Mouse (Mus musculus) heart, embryonic 13.5 days (tissue): ENCODE measurements around the gene Pla2g12b. TPM values are rescaled to one million over a fixed set of nuclear protein-coding genes. Genes with fewer than 3 reads are reported as not detected.
"Not testable (repeated sequence)": the region's sequence is repeated elsewhere in the genome, so short reads cannot be mapped to it uniquely, and the experiment has no call there.

ENCODE experiments used
- ATAC-seq: fragments of 200-750 bp; cut with Nextera tagmentation; 2 replicates; pipeline ENCODE4 v1.8.0; 2017; ENCODE audit warnings: moderate TSS enrichment; ENCODE audit not compliant: insufficient number of reproducible peaks, low FRiP score, low TSS enrichment; ENCODE audit errors: extremely low read depth
- H3K27ac ChIP-seq: fragments of 300-500 bp; sonication (generic); replicated peaks from 2 replicates; pipeline ENCODE4 v1.5.1; 2015; ENCODE audit warnings: moderate library complexity, mild to moderate bottlenecking, inconsistent platforms
- H3K27me3 ChIP-seq: fragments of 300-500 bp; sonication (generic); replicated peaks from 2 replicates; pipeline ENCODE4 v1.6.1; 2015; ENCODE audit warnings: mild to moderate bottlenecking, inconsistent platforms
- H3K36me3 ChIP-seq: fragments of 300-500 bp; sonication (generic); 2 replicates; pipeline ENCODE4 v1.6.1; 2015; ENCODE audit warnings: mild to moderate bottlenecking, inconsistent platforms
- H3K4me1 ChIP-seq: fragments of 300-500 bp; sonication (generic); 2 replicates; pipeline ENCODE4 v1.6.1; 2015; ENCODE audit warnings: inconsistent platforms
- H3K4me2 ChIP-seq: fragments of 300-500 bp; sonication (generic); 2 replicates; pipeline ENCODE4 v1.6.1; 2015; ENCODE audit warnings: inconsistent platforms, mild to moderate bottlenecking, moderate library complexity
- H3K4me3 ChIP-seq: fragments of 300-500 bp; sonication (generic); 2 replicates; pipeline ENCODE4 v1.5.1; 2015; ENCODE audit warnings: moderate library complexity, mild to moderate bottlenecking, inconsistent platforms
- H3K9ac ChIP-seq: fragments of 300-500 bp; sonication (generic); 2 replicates; pipeline ENCODE4 v1.6.1; 2015; ENCODE audit warnings: inconsistent platforms, mild to moderate bottlenecking, moderate library complexity
- H3K9me3 ChIP-seq: fragments of 300-500 bp; sonication (generic); 2 replicates; pipeline ENCODE4 v1.6.1; 2016; ENCODE audit warnings: inconsistent platforms
- WGBS: fragments of 180-500 bp; shearing (Covaris S2); methylation state at CpG from one replicate; pipeline ENCODE4 v1.1.7; 2015; ENCODE audit warnings: mixed read lengths; 5-methylcytosine and 5-hydroxymethylcytosine counted together
- polyA plus RNA-seq: library from polyadenylated mRNA; unstranded; fragments of >200 nt; fragmentation: Nextera tagmentation; extraction: Ambion mirVana; gene quantifications from 2 replicates; pipeline ENCODE4 v1.2.1, GENCODE M21; 2015

Gene Pla2g12b
- polyA plus RNA-seq, 1 experiment from 2014 or later = 1.1 TPM

- Histone ChIP-seq H3K9ac (no peak overlapping the region), H3K4me3 (no peak overlapping the region), H3K9me3 (no peaks in the 10 kb centered on the region), H3K27ac (no peak overlapping the region), H3K4me2 (no peak overlapping the region), H3K36me3 (peaks cover 24% of the 10 kb centered on the region), H3K4me1 (peaks cover 13% of the 10 kb centered on the region), H3K27me3 (no peaks in the 10 kb centered on the region)
- WGBS = 88% methylated on average over 10 of the region's 10 CpGs
- ATAC-seq = no peak
Measured at GRCm38 (mm10) chr10:59377906-59378305, 25.6 kb upstream of the Pla2g12b start.

GRCm38 (mm10) chr10:59378728-59379127, 24.7 kb upstream of the Pla2g12b start:
- Histone ChIP-seq H3K27me3 (no peaks in the 10 kb centered on the region), H3K4me2 (no peak overlapping the region), H3K9ac (no peak overlapping the region), H3K9me3 (no peaks in the 10 kb centered on the region), H3K4me3 (no peak overlapping the region), H3K36me3 (peaks cover 17% of the 10 kb centered on the region), H3K27ac (no peak overlapping the region), H3K4me1 (peaks cover 13% of the 10 kb centered on the region)
- no peak for ATAC-seq
- 93% methylated on average over 4 of the region's 4 CpGs for WGBS

GRCm38 (mm10) chr10:59379927-59380326, 23.5 kb upstream of the Pla2g12b start:
- H3K4me1 ChIP-seq = peaks cover 13% of the 10 kb centered on the region
- no peak overlapping the region for H3K4me3 ChIP-seq
- WGBS = 9% methylated on average over 3 of the region's 3 CpGs
- ATAC-seq = no peak
- H3K36me3 ChIP-seq = peaks cover 5% of the 10 kb centered on the region
- no peak overlapping the region for H3K9ac ChIP-seq
- no peaks in the 10 kb centered on the region for H3K27me3 ChIP-seq
- H3K4me2 ChIP-seq = no peak overlapping the region
- H3K27ac ChIP-seq = peak overlapping the region; percentile 44; the same call in 1 of the 2 replicates
- H3K9me3 ChIP-seq = no peaks in the 10 kb centered on the region

GRCm38 (mm10) chr10:59380411-59380821, 23.0 kb upstream of the Pla2g12b start:
- Histone ChIP-seq H3K27me3 (no peaks in the 10 kb centered on the region), H3K4me1 (peaks cover 13% of the 10 kb centered on the region), H3K36me3 (peaks cover 4% of the 10 kb centered on the region; the same call in 1 of the 2 replicates), H3K27ac (peak overlapping the region; percentile 44; the same call in 1 of the 2 replicates), H3K4me2 (no peak overlapping the region), H3K4me3 (no peak overlapping the region), H3K9ac (no peak overlapping the region), H3K9me3 (no peaks in the 10 kb centered on the region)
- ATAC-seq = no peak
- 41% methylated on average over 2 of the region's 2 CpGs for WGBS

- not testable (repeated sequence) for ATAC-seq, H3K9me3 ChIP-seq, H3K27me3 ChIP-seq, H3K4me2 ChIP-seq, H3K4me3 ChIP-seq, H3K27ac ChIP-seq, H3K9ac ChIP-seq, H3K36me3 ChIP-seq
- H3K4me1 ChIP-seq = peaks cover 13% of the 10 kb centered on the region
- 67% methylated on average over 6 of the region's 10 CpGs for WGBS
Measured at GRCm38 (mm10) chr10:59381563-59381962, 21.9 kb upstream of the Pla2g12b start.

- WGBS = 88% methylated on average over 8 of the region's 8 CpGs
- Histone ChIP-seq H3K9ac (no peak overlapping the region), H3K4me3 (no peak overlapping the region), H3K27me3 (no peaks in the 10 kb centered on the region), H3K4me1 (no peaks in the 10 kb centered on the region), H3K4me2 (no peak overlapping the region), H3K36me3 (0 out of 2 replicates have a peak, but pooled peaks cover 5% of the 10 kb centered on the region), H3K27ac (no peak overlapping the region), H3K9me3 (peaks cover 15% of the 10 kb centered on the region; the same call in 1 of the 2 replicates)
- no peak for ATAC-seq
Measured at GRCm38 (mm10) chr10:59386951-59387350, 16.5 kb upstream of the Pla2g12b start.

- Histone ChIP-seq H3K4me2 (no peak overlapping the region), H3K27me3 (no peaks in the 10 kb centered on the region), H3K9me3 (peaks cover 15% of the 10 kb centered on the region; the same call in 1 of the 2 replicates), H3K4me1 (peaks cover 9% of the 10 kb centered on the region), H3K4me3 (no peak overlapping the region), H3K36me3 (0 out of 2 replicates have a peak, but pooled peaks cover 5% of the 10 kb centered on the region), H3K9ac (no peak overlapping the region), H3K27ac (no peak overlapping the region)
- WGBS = 95% methylated on average over 3 of the region's 3 CpGs
- no peak for ATAC-seq
Measured at GRCm38 (mm10) chr10:59389652-59390051, 13.8 kb upstream of the Pla2g12b start.

- Histone ChIP-seq H3K4me3 (no peak overlapping the region), H3K9me3 (peaks cover 15% of the 10 kb centered on the region; the same call in 1 of the 2 replicates), H3K36me3 (0 out of 2 replicates have a peak, but pooled peaks cover 5% of the 10 kb centered on the region), H3K27ac (no peak overlapping the region), H3K9ac (no peak overlapping the region), H3K27me3 (no peaks in the 10 kb centered on the region), H3K4me1 (peaks cover 9% of the 10 kb centered on the region), H3K4me2 (no peak overlapping the region)
- WGBS = 22% methylated on average over 4 of the region's 4 CpGs
- no peak for ATAC-seq
Measured at GRCm38 (mm10) chr10:59391907-59392306, 11.6 kb upstream of the Pla2g12b start.

- H3K27ac ChIP-seq, H3K4me2 ChIP-seq, ATAC-seq, H3K9ac ChIP-seq, H3K4me3 ChIP-seq, H3K36me3 ChIP-seq, H3K27me3 ChIP-seq, H3K4me1 ChIP-seq, H3K9me3 ChIP-seq: not testable (repeated sequence)
- 81% methylated on average over 12 of the region's 25 CpGs for WGBS
Measured at GRCm38 (mm10) chr10:59395461-59395860, 8.0 kb upstream of the Pla2g12b start, which contains the start of gene Gm10273. Gm10273 (plus strand) TSS chr10:59395632.

- 0 out of 2 replicates have a peak, but pooled peaks cover 3% of the 10 kb centered on the region for H3K9me3 ChIP-seq
- ATAC-seq = no peak
Measured at GRCm38 (mm10) chr10:59403793-59404149, 311 bp downstream of the Pla2g12b start.

GRCm38 (mm10) chr10:59408499-59408898, 5.0 kb downstream of the Pla2g12b start:
- Histone ChIP-seq H3K4me1 (peaks cover 8% of the 10 kb centered on the region), H3K27me3 (no peaks in the 10 kb centered on the region), H3K9me3 (no peaks in the 10 kb centered on the region), H3K9ac (no peak overlapping the region), H3K27ac (no peak overlapping the region), H3K4me2 (no peak overlapping the region), H3K4me3 (no peak overlapping the region), H3K36me3 (no peaks in the 10 kb centered on the region)
- ATAC-seq = no peak
- 59% methylated on average over 6 of the region's 6 CpGs for WGBS

More at GRCm38 (mm10) chr10:59403793-59404149, 311 bp downstream of the Pla2g12b start:
- H3K9ac ChIP-seq = peak overlapping the region; percentile 37; the same call in 1 of the 2 replicates
- 28% methylated on average over 10 of the region's 10 CpGs for WGBS
- peak overlapping the region; percentile 60 for H3K4me2 ChIP-seq
- peak overlapping the region; percentile 13; the same call in 1 of the 2 replicates for H3K27ac ChIP-seq
- no peaks in the 10 kb centered on the region for H3K27me3 ChIP-seq
- peaks cover 17% of the 10 kb centered on the region for H3K4me1 ChIP-seq
- no peaks in the 10 kb centered on the region for H3K36me3 ChIP-seq
- H3K4me3 ChIP-seq = peak overlapping the region; percentile 22

- no peaks in the 10 kb centered on the region for H3K36me3 ChIP-seq
- no peak overlapping the region for H3K4me3 ChIP-seq
- no peak overlapping the region for H3K9ac ChIP-seq
- 72% methylated on average over 12 of the region's 12 CpGs for WGBS
- H3K27ac ChIP-seq = no peak overlapping the region
- no peaks in the 10 kb centered on the region for H3K27me3 ChIP-seq
- no peaks in the 10 kb centered on the region for H3K4me1 ChIP-seq
- H3K4me2 ChIP-seq = no peak overlapping the region
- ATAC-seq = no peak
- no peaks in the 10 kb centered on the region for H3K9me3 ChIP-seq
Measured at GRCm38 (mm10) chr10:59410264-59410663, 6.8 kb downstream of the Pla2g12b start.
